Mouse (Mus musculus): ENCODE results near the gene Stk11.

GRCm38 (mm10) chr10:80162243-80162608 lies 46.6 kb downstream of the Stk11 start:
- TF ChIP-seq JUND (conservative IDR thresholded peaks at IDR 0.05; ENCODE audit: low read depth, low read length): no peak
- no peak for TF ChIP-seq CTCF (conservative IDR thresholded peaks at IDR 0.05 in 1 of 2, IDR thresholded peaks at IDR 0.05 in 1 of 2; ENCODE audit: low read depth in 2 of 2, low read length in 2 of 2)
- no peak for TF ChIP-seq ZKSCAN1 (IDR thresholded peaks at IDR 0.05; ENCODE audit: borderline replicate concordance, low read depth, low read length)
- TF ChIP-seq TBP (conservative IDR thresholded peaks at IDR 0.05; ENCODE audit: low read depth, low read length): no peak
- TF ChIP-seq POLR2A (IDR thresholded peaks at IDR 0.05; ENCODE audit: low read depth, low read length): no peak
- TF ChIP-seq MAZ (IDR thresholded peaks at IDR 0.05; ENCODE audit: low read depth, low read length): no peak
- TF ChIP-seq ZMIZ1 (IDR thresholded peaks at IDR 0.05; ENCODE audit: low read depth, low read length): no peak
- TF ChIP-seq MXI1 (IDR thresholded peaks at IDR 0.05; ENCODE audit: low read depth, low read length): no peak
- TF ChIP-seq SMC3 (IDR thresholded peaks at IDR 0.05; ENCODE audit: low read depth, low read length): no peak

All from CH12.LX (cell line).